18 mouse cellular contexts compared by ENCODE assay signal in genomic region chr9:71861629-71862028, GRCm38 (mm10).
A peak's percentile ranks its signal among the peaks of the same experiment; 100 is the strongest.
DNase-seq lines count a peak whose midpoint lies in the region; ATAC-seq lines count a peak whose summit lies in the region.
"Had no signal": no experiment of that assay in that cellular context is flagged by ENCODE, and none has a peak within 500 bp of the region (broad histone marks: within the 10 kb centered on the region; RNA-seq: fewer than 3 reads in every experiment).

No protein-coding gene starts in this region.

- no peaks in the 10 kb centered on the region for H3K9me3 ChIP-seq in embryonic facial prominence, embryonic 14.5 days (ENCODE audit: control insufficient read depth, low read length)
- no peaks in the 10 kb centered on the region for H3K9me3 ChIP-seq in embryonic facial prominence, embryonic 10.5 days
- no peaks in the 10 kb centered on the region for H3K9me3 ChIP-seq in limb, embryonic 12.5 days
- no peaks in the 10 kb centered on the region for H3K9me3 ChIP-seq in limb, embryonic 10.5 days (replicated peaks)
- no peaks in the 10 kb centered on the region for H3K9me3 ChIP-seq in neural tube, embryonic 12.5 days
- no peaks in the 10 kb centered on the region for H3K9me3 ChIP-seq in neural tube, embryonic 15.5 days (replicated peaks)
- no peaks in the 10 kb centered on the region for H3K9me3 ChIP-seq in midbrain, embryonic 14.5 days (ENCODE audit: control insufficient read depth, low read length)
- H3K9me3 ChIP-seq: heart, embryonic 10.5 days; kidney, embryonic 15.5 days had no signal

- peaks cover 63% of the 10 kb centered on the region for H3K36me3 ChIP-seq in embryonic facial prominence, embryonic 14.5 days (ENCODE audit: control insufficient read depth, insufficient read depth, low read length)
- peaks cover 86% of the 10 kb centered on the region for H3K36me3 ChIP-seq in embryonic facial prominence, embryonic 10.5 days (replicated peaks)
- peaks cover 46% of the 10 kb centered on the region for H3K36me3 ChIP-seq in limb, embryonic 12.5 days
- peaks cover 85% of the 10 kb centered on the region for H3K36me3 ChIP-seq in limb, embryonic 10.5 days
- H3K36me3 ChIP-seq in neural tube, embryonic 12.5 days = peaks cover 34% of the 10 kb centered on the region
- peaks cover 18% of the 10 kb centered on the region for H3K36me3 ChIP-seq in neural tube, embryonic 15.5 days
- peaks cover 25% of the 10 kb centered on the region for H3K36me3 ChIP-seq in midbrain, embryonic 14.5 days (ENCODE audit: control insufficient read depth, insufficient read depth, low read length)

- H3K9ac ChIP-seq in embryonic facial prominence, embryonic 14.5 days (ENCODE audit: low read depth, low read length) = no peak overlapping the region
- H3K9ac ChIP-seq in limb, embryonic 12.5 days (replicated peaks) = no peak overlapping the region
- no peak overlapping the region for H3K9ac ChIP-seq in neural tube, embryonic 12.5 days
- H3K9ac ChIP-seq in neural tube, embryonic 15.5 days (replicated peaks) = no peak overlapping the region
- H3K9ac ChIP-seq in midbrain, embryonic 14.5 days (replicated peaks; ENCODE audit: low read length) = no peak overlapping the region
- H3K9ac ChIP-seq: kidney, embryonic 15.5 days had no signal

- peaks cover 6% of the 10 kb centered on the region; the same call in 1 of the 2 replicates for H3K4me1 ChIP-seq in embryonic facial prominence, embryonic 14.5 days (ENCODE audit: control insufficient read depth, insufficient read depth, low read length)
- no peaks in the 10 kb centered on the region for H3K4me1 ChIP-seq in embryonic facial prominence, embryonic 10.5 days
- H3K4me1 ChIP-seq in limb, embryonic 12.5 days (replicated peaks) = peaks cover 7% of the 10 kb centered on the region
- H3K4me1 ChIP-seq in limb, embryonic 10.5 days = peaks cover 3% of the 10 kb centered on the region; the same call in 1 of the 2 replicates
- H3K4me1 ChIP-seq in neural tube, embryonic 12.5 days = no peaks in the 10 kb centered on the region
- no peaks in the 10 kb centered on the region for H3K4me1 ChIP-seq in neural tube, embryonic 15.5 days
- H3K4me1 ChIP-seq in midbrain, embryonic 14.5 days (ENCODE audit: control insufficient read depth, insufficient read depth, low read length) = no peaks in the 10 kb centered on the region
- H3K4me1 ChIP-seq: heart, embryonic 10.5 days had no signal

- H3K27me3 ChIP-seq in embryonic facial prominence, embryonic 14.5 days (replicated peaks; ENCODE audit: control insufficient read depth, insufficient read depth, low read length) = no peaks in the 10 kb centered on the region
- H3K27me3 ChIP-seq in embryonic facial prominence, embryonic 10.5 days (replicated peaks; ENCODE audit: low read depth, poor library complexity, severe bottlenecking) = no peaks in the 10 kb centered on the region
- H3K27me3 ChIP-seq in limb, embryonic 12.5 days = no peaks in the 10 kb centered on the region
- H3K27me3 ChIP-seq in limb, embryonic 10.5 days (ENCODE audit: low read depth, poor library complexity, severe bottlenecking) = no peaks in the 10 kb centered on the region
- no peaks in the 10 kb centered on the region for H3K27me3 ChIP-seq in neural tube, embryonic 12.5 days (replicated peaks)
- H3K27me3 ChIP-seq in neural tube, embryonic 15.5 days (replicated peaks) = no peaks in the 10 kb centered on the region
- no peaks in the 10 kb centered on the region for H3K27me3 ChIP-seq in midbrain, embryonic 14.5 days (ENCODE audit: control insufficient read depth, insufficient read depth, low read length)
- H3K27me3 ChIP-seq: CH12.LX; kidney, embryonic 15.5 days had no signal

- H3K27ac ChIP-seq in embryonic facial prominence, embryonic 14.5 days (replicated peaks; ENCODE audit: low read depth, low read length) = no peak overlapping the region
- H3K27ac ChIP-seq in embryonic facial prominence, embryonic 10.5 days (replicated peaks) = no peak overlapping the region
- H3K27ac ChIP-seq in limb, embryonic 12.5 days = 0 out of 2 replicates have a peak overlapping the region, but pooled peaks have one; percentile 12
- H3K27ac ChIP-seq in limb, embryonic 10.5 days = no peak overlapping the region
- no peak overlapping the region for H3K27ac ChIP-seq in neural tube, embryonic 12.5 days
- no peak overlapping the region for H3K27ac ChIP-seq in neural tube, embryonic 15.5 days (replicated peaks)
- H3K27ac ChIP-seq in midbrain, embryonic 14.5 days (replicated peaks; ENCODE audit: low read depth, low read length) = no peak overlapping the region
- H3K27ac ChIP-seq: gastrocnemius, adult 2 months; heart, embryonic 10.5 days; kidney, embryonic 15.5 days had no signal

- peak; percentile 58 for DNase-seq in embryonic facial prominence, embryonic 14.5 days (ENCODE audit: low spot score)
- DNase-seq in embryonic facial prominence, embryonic 10.5 days (ENCODE audit: low spot score) = no peak
- no peak for DNase-seq in limb, embryonic 10.5 days (ENCODE audit: low spot score)
- peak; percentile 44 for DNase-seq in midbrain, embryonic 14.5 days
- DNase-seq in adipocyte (ENCODE audit: low spot score) = no peak
- DNase-seq: cerebellum, adult 2 months; cerebellum, postnatal 36 days; gastrocnemius, adult 2 months; liver; lung, postnatal 36 days; right cerebral cortex, postnatal 4 days had no signal

- H3K4me3 ChIP-seq in embryonic facial prominence, embryonic 14.5 days (ENCODE audit: low read depth, low read length) = no peak overlapping the region
- H3K4me3 ChIP-seq in embryonic facial prominence, embryonic 10.5 days = no peak overlapping the region
- H3K4me3 ChIP-seq in limb, embryonic 12.5 days (replicated peaks) = no peak overlapping the region
- no peak overlapping the region for H3K4me3 ChIP-seq in limb, embryonic 10.5 days
- no peak overlapping the region for H3K4me3 ChIP-seq in neural tube, embryonic 12.5 days
- no peak overlapping the region for H3K4me3 ChIP-seq in neural tube, embryonic 15.5 days (replicated peaks)
- no peak overlapping the region for H3K4me3 ChIP-seq in midbrain, embryonic 14.5 days (replicated peaks; ENCODE audit: low read depth, low read length)
- H3K4me3 ChIP-seq: erythroblast, embryonic 14.5 days; gastrocnemius, adult 2 months; heart, embryonic 10.5 days; kidney, embryonic 15.5 days had no signal

- no peak for ATAC-seq in embryonic facial prominence, embryonic 14.5 days (ENCODE audit: low read depth)
- no peak for ATAC-seq in limb, embryonic 12.5 days (ENCODE audit: insufficient number of reproducible peaks, insufficient read depth, low FRiP score, low TSS enrichment, low read depth)
- 0 out of 2 replicates have a peak, but pooled peaks have one; percentile 58 for ATAC-seq in neural tube, embryonic 12.5 days (ENCODE audit: low FRiP score, low read depth)
- ATAC-seq in neural tube, embryonic 15.5 days (ENCODE audit: low FRiP score) = no peak
- no peak; the same call in 1 of the 2 replicates for ATAC-seq in midbrain, embryonic 14.5 days (ENCODE audit: low FRiP score, low TSS enrichment)

- H3K4me2 ChIP-seq in embryonic facial prominence, embryonic 14.5 days (ENCODE audit: low read depth, low read length) = no peak overlapping the region
- H3K4me2 ChIP-seq in limb, embryonic 12.5 days = no peak overlapping the region
- H3K4me2 ChIP-seq in neural tube, embryonic 12.5 days (replicated peaks) = no peak overlapping the region
- H3K4me2 ChIP-seq in neural tube, embryonic 15.5 days = no peak overlapping the region
- no peak overlapping the region for H3K4me2 ChIP-seq in midbrain, embryonic 14.5 days (ENCODE audit: low read length)
- H3K4me2 ChIP-seq: kidney, embryonic 15.5 days had no signal

- 48% methylated on average over 2 of the region's 2 CpGs for WGBS in embryonic facial prominence, embryonic 14.5 days
- 54% methylated on average over 2 of the region's 2 CpGs for whole genome bisulfite sequencing in embryonic facial prominence, embryonic 10.5 days
- WGBS in limb, embryonic 12.5 days = 23% methylated on average over 2 of the region's 2 CpGs
- 46% methylated on average over 2 of the region's 2 CpGs for WGBS in limb, embryonic 10.5 days
- WGBS in neural tube, embryonic 12.5 days = 11% methylated on average over 2 of the region's 2 CpGs
- WGBS in neural tube, embryonic 15.5 days = 6% methylated on average over 2 of the region's 2 CpGs
- 11% methylated on average over 2 of the region's 2 CpGs for WGBS in midbrain, embryonic 14.5 days

Comparison
In these comparisons a context has a peak if more than half of its experiments do, and no peak if none do; other contexts are left out.
1. DNase-seq: peak in embryonic facial prominence, embryonic 14.5 days (single experiment) and midbrain, embryonic 14.5 days (single experiment); none in embryonic facial prominence, embryonic 10.5 days (single experiment), limb, embryonic 10.5 days (single experiment) and adipocyte (single experiment).